Mouse (Mus musculus) embryo, embryonic 11.5 days (tissue): ENCODE measurements around the gene Fat2.

ENCODE experiments used
- DNase-seq: peaks from one replicate; pipeline ENCODE4 v3.0.0-alpha.2; 2012; ENCODE audit warnings: low read depth, low spot score

The Fat2 gene

DNA sequence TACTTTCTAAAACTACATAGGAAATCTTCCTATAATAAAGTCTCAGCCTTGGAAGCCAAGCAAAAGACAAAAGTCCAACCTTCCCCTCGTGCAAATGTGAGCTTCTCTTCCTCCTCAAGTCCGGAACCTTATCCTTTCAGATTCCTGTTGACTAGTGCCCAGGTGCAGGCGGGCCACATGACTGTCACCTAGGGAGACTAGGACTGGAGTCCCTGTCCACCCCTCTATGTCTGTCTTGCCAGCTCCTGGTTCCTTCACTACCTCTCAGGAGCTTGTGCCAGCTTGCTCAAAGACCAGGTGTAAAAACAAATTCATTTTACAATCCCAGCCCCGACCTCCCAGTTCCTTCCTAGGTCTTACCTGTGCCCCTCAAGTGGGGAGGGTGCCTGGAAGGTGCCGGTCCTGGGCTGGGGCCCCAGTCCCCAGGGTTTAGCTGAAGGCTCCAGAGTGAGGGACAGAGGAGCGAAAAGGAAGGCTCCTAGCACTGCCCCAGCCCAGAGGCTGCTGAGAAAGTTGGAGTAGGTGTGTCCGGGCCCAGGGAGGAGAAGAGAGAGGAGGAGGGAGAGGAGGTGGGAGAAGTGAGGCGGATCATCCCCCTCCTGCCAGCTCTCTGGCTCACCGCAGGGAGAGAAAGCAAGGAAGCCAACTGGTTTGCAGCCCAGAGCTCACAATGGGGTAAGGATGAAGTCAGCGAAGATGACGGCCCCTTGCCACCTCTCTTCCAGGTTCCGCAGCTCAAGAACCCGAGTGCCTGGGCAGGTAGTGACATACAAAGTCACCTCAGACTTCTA lies at the start of gene Fat2:
TSS of gene Fat2 (minus strand) at position 464 of the 791 bp plus-strand sequence.
- no peak for DNase-seq

DNA sequence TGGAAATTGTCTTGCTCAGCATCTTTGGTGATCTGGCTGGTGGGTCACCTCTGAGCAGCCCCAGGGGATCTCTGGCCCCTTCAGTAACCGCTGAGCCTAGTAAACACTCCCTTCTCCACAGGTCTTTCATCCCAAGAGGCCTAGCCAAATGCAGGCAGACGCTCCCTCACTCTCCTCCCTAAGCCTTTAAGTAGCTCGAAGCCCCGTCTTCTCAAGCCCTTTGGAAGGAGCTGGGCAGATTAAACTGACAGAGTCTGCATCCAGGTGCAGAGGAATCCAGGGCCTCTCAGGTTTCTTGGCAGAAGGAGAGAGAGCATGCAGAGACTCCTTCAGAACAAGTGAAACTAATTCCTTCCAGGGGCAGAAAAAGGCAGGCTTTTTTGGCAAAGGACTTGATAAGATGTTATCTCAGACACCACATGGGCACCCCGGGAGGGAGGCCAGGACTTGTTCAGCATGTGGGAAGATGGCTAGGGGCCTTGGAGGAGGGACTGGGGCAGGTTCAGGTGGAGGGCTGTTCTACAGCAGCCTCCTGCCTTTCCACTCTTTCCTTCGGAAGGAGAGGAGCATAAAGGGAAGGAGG lies 47.2 kb upstream of the Fat2 start:
- no peak for DNase-seq

GRCm38 (mm10) chr11:55380908-55381307 lies 44.5 kb upstream of the Fat2 start:
- no peak for DNase-seq

DNA sequence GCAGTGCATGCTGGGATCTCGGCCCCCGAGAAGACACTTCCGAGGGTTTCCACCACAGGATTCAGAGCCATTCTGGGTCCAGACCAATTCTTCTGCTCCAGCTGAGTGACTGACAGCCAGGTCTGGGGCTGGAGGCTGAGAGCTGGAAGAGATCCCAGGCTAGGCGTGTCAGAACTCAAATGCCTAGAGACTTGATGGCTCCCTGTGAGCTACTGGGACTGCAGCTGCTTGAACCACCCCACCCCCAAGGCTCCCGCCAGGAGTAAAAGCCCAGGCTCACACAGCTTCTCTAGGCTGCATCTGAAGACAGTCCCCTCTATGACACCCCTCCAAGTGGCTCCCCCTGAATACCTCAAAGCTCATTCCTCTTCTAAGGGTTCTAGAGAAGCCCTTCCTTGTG lies 42.0 kb upstream of the Fat2 start:
- DNase-seq = no peak

DNA sequence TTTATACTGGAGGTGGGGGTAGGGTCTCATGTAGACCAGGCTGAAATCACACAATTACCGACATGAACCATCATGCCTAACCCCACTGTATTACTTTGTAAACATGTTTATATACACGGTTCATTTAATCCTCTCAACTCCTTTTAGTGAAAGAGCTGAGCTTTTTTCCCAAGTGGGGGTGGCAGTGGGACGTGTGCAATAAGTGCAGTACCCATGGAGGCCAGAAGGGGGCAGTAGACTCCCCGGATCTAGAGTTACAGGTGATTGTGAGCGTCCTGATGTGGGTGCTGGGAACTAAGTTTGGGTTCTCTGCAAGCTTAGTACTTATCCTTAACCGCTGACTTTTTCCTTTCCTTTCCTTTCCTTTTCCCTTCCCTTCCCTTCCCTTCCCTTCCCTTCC lies 37.5 kb upstream of the Fat2 start:
- no peak for DNase-seq

- DNase-seq = no peak
Measured at GRCm38 (mm10) chr11:55373373-55373772, 37.0 kb upstream of the Fat2 start.

DNA sequence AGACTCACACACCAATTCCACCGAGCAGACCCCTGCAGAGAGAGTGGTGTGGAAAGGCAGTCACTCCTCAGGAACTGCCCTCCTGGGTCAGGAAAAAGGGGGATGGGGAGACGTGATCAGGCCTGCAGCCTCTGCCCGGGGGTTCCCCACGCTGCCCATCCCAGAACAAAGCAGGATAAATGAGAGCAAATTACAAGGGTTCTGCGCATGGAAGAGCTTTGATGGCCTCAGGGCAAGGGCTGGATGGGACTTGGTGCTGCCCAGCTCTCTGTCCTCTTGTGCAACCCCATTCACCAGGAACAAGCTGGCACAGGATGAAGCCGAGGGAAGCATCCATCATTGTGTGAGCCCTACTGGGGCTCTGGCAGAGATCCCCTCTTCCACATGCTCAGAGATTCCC lies 35.6 kb upstream of the Fat2 start:
- DNase-seq = no peak

DNA sequence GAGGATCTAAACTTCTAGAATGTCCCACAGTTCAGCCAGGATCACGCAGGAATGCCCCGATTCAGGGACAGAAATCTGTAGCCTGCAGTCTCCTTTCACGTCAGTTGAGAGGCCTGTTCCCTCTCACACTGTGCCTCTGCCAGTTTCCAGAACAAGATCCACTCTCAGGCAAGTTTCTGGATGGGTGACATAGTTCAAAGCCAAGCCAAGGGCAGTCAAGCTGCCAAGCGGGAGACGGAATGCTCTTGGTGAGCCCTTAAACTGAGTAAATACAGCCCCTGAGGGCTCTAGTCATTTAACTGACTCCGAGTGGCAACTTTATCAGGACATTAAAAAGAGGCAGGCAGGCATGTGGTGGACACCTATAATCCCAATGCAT lies 32.7 kb upstream of the Fat2 start:
- DNase-seq = no peak

DNA sequence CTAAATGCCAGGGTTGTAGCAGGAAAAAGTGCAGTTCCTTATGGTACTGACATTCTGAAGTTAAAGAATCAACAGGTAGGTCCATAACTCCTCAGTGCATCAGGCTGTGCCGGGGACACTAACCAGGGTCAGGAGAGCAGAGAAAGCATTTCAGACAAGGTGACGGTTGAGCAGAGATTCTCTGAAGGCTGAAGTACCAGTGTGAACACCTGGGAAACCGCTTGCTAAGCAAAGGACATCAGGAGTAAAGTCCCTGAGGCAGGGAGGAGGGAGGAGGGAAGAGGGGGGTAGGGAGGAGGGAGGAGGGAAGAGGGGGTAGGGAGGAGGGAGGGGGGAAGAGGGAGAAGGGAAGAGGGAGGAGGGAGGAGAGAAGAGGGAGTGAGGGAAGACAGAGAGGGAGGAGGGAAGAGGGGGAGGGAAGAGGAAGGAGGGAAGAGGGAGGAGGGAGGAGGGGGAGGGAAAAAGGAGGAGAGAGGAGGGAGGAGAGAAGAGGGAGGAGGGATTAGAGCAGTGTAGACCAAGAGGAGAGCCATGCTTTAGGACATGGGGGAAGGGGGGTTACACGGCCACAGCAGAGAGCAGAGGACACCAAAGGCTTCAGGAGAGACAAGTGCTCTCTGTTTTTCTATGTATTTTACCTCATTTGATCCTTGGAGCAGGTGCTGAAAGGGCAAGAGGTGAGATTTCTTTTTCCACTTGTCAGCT lies 32.2 kb upstream of the Fat2 start:
- no peak for DNase-seq

GRCm38 (mm10) chr11:55367783-55368182 lies 31.4 kb upstream of the Fat2 start:
- DNase-seq = no peak

DNA sequence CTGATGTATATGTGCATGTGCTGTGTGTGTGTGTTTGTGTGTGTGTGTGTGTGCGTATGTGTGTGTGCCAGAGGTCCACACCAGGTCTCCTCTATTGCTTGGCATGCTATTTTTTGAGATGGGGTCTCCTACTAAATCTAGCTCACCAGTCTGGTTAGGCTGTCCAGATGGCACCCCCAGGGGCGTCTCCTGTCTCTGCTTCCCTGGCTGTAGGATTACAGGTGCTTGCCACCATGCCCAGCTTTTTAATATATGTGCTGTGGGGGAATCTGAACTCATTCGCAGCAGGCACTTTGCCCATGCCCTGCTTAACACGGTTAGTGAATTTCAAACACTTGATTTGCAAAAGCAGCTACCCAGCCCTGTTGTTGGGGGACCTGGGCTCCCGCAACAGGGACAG lies 29.5 kb upstream of the Fat2 start:
- no peak for DNase-seq

DNA sequence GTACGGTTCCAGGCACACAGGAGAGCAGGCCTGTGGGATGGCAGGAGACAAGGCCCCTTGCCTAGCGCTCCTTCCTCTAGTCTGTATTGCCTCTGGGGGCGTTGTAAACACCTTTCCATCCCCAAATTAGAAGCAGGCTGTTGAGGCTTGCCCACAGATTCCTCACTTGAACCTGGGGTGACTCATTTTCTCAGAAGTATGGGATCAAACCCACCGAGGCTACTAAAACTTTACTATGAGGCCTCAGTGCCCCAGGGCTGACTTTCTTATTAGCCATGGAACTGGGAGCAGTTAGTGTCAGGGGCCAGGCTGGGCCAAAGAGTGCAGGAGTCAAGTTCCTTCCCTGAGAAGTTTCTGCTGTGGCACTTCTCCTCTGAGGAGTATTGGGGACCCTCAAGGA lies 28.9 kb upstream of the Fat2 start:
- DNase-seq = no peak

DNA sequence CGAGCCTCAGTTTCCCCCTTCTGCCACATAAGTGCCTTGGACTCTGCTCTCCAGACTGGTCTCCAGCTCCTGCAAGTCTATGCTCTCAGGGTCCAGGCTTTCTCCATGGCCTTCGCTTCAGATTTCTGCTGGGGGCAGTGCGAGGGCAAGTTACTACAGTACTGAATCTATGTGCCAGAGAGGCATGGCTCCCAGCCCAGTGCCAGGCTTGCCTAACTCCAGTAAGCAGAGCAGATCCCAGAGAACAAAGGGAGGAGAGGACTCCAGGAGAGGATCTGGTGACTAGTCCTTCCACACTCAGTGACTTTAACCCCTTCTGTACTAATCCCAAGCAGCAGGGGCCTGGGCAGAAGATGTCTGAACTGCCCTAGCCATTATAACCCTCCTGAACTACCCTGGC lies 28.3 kb upstream of the Fat2 start:
- no peak for DNase-seq

- DNase-seq = no peak
Measured at GRCm38 (mm10) chr11:55358094-55358783, 21.9 kb upstream of the Fat2 start.

GRCm38 (mm10) chr11:55356846-55357245 lies 20.5 kb upstream of the Fat2 start:
- no peak for DNase-seq

GRCm38 (mm10) chr11:55341961-55342371 lies 5.6 kb upstream of the Fat2 start:
- no peak for DNase-seq

DNA sequence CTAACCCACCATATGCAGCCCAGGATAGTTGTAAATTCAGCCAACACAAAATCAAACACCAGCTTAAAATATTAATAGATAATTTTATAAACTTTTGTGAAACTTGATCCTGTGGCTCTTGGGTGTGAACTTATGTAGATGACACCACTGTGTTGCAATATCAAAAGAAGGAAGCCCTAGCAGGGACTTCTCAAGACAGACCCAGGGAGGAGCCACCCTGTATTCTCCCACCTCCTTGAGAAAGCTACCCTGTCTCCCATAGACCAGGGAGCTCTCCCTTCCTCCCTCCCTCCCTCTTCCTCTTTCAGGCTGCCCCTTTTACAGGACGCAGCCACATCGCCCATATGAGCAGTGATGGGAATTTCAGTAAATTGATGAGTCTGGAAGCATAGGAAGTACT lies 4.4 kb upstream of the Fat2 start:
- no peak for DNase-seq

- no peak for DNase-seq
Measured at GRCm38 (mm10) chr11:55337032-55337769, 837 bp upstream of the Fat2 start.

DNA sequence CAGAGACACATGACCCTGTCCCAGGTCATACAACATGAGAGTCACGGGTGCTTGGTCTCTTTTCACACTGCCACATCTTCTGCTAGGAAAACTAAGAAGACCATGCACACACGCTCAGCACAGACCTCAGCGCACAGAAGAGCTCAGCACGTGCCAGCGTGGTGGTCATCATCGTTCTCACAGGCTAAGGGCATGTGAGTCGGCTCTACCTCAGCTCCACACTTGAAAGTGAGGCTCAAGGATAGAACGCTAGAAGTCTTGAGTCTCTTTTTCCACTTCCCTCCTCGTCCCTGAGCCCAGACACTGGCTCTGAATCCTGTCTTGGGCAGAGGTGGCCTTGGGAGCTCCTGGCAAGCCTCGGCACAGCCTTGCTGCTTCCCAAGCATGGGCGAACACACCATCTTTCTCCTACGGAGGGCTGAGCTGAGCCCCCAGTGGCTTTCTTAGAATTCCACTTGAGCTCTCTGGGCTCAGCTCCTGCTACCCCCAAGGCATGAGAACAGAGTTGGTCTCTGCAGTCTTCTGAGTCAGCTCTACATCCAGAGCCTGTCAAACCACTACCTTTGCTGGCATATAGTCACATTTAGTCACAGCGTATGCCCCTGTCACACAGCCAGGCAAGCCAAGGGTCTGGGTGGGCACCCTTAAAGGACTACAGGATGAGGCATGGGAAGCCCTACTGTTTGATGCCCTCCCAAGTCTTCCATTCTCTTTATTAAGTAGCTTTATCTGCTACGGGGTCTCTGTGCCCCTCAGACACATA lies 869 bp downstream of the Fat2 start:
- DNase-seq = no peak

GRCm38 (mm10) chr11:55334545-55334944 lies 1.8 kb downstream of the Fat2 start:
- no peak for DNase-seq

- DNase-seq = no peak
Measured at GRCm38 (mm10) chr11:55334063-55334462, 2.3 kb downstream of the Fat2 start.
